Mouse (Mus musculus) hindlimb bud, embryonic 11.5 days (tissue): ENCODE measurements around the gene Exoc1.

ENCODE experiments used
- DNase-seq: peaks from one replicate; pipeline ENCODE4 v3.0.0-alpha.2; 2012; ENCODE audit warnings: low read depth, low spot score; ENCODE audit errors: extremely low spot score

Exoc1 gene

GRCm38 (mm10) chr5:76529040-76529703, at the start of gene Exoc1:
Gene Exoc1 (plus strand): TSS chr5:76529311.
- peak; percentile 80 for DNase-seq

DNA sequence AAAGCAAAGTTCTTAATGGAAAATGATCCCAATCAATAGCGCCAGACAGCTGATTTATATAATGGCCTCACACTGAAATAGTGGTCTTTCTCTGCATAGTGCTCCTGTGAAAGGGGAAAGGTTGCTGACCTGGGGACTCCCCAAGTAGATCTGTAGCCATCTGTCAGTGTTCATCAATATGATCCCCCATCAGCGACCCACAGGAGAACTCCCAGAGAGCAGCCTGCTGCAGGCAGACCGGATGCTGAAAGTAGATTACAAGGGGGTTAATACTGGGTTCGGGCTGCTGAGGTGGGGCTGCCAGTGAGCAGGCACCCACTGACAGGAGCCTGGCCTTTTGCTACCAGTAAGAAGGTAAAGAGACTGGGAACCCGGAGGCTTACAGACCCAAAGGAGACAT, 45.3 kb upstream of the Exoc1 start, which contains the start of gene Gm7271:
Gm7271 (plus strand) TSS at position 230 of the 400 bp plus-strand sequence.
- DNase-seq, result no peak

DNA sequence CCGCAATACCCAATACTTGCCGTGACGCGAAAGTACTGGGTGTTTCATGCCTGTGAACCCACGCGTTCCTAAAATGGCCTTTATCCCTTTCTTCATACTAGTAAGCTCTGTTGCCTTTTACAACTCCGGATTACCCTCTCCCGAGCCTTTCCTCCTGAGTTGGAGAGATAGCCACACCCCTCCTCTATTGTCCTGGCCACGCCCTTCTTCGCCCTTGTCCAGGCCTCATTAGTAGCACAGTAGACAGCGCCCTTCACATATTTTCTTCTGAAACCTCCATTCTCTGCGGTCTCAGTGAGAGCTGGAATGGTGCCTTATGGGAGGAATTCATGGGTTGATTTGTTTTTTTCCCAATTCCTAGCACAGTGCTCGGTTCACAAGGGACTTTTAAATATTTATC, 34.0 kb upstream of the Exoc1 start:
- no peak for DNase-seq

DNA sequence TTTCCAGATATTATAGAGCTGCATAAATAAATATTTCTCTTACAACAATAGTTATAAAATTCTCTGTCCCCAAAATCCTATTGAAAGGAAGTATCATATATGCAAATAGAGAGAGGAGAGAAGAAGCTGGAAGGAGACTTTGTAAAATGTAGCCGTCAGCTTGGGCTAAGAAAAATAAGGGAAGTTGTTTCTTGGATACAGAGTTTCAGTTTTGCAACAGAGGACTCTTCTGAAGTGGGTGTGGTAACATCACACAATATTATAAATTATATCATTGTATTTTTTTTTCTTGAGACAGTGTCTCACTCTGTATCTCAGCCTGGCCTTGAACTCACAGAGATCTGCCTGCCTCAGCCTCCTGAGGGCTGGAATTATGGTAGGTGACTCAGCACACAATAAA, 6.7 kb upstream of the Exoc1 start:
- DNase-seq, result no peak

DNA sequence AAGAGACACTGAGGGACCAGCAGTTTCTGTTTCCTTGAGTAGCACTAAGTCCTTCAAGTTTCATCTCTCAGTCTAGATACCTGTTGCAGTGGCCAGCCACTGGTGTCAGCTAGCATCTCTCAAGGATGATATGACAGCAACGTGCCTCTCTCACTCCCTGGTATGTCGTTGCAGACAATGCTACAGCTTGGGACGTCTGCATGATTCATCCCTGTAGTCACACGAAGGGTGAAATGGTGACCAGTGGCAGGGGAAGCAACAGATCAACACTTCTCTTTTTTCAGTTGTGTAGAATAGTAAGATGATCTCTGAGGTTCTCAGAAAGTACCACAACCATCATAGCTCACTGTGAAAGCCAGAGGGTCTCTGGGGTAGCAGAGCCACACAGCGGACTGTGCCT, 4.5 kb upstream of the Exoc1 start:
- no peak for DNase-seq

DNA sequence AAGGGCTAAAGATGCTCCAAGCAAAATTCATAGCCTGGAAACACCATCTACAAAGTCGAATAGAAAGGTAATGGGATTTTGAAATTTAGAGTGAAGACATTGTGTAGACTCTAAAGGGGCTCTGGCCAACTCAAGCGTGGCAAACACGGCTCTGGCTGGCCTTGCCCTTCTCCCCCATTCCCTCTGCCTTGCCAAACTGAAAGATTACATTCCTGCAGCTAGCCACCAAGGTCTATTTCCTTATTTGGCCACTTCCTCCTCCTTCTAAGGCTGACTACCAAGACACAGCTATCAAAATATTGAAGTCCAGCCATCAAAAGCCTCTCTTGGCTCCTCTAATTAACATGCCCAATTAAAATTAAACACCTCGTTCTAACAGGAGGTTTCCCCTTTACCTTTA, 4.0 kb upstream of the Exoc1 start:
- DNase-seq, result no peak

GRCm38 (mm10) chr5:76525829-76526228, 3.3 kb upstream of the Exoc1 start:
- no peak for DNase-seq

- DNase-seq, result no peak
Observed at GRCm38 (mm10) chr5:76529704-76530066, 574 bp downstream of the Exoc1 start.

- no peak for DNase-seq
Observed at GRCm38 (mm10) chr5:76533186-76533585, 4.1 kb downstream of the Exoc1 start.

DNA sequence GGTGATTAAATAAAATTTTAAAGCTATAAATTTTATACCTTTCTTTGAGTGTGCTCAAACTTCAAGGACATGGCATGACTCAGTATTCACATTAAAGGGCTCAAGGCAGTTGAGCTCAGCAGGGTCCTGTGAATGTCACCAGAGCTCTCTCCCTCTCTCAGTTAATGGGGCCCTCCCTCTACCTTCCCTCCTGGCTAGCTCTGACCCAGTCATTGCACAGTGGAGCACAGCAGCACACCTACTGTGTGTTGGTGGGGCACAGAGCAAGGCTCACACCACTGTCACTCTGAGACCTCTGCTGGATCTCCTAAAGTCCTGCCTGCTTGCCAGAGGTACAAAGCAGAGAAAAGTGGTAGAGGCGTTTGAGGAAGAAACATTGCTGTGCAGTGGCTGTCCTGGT, 7.1 kb downstream of the Exoc1 start:
- no peak for DNase-seq

DNA sequence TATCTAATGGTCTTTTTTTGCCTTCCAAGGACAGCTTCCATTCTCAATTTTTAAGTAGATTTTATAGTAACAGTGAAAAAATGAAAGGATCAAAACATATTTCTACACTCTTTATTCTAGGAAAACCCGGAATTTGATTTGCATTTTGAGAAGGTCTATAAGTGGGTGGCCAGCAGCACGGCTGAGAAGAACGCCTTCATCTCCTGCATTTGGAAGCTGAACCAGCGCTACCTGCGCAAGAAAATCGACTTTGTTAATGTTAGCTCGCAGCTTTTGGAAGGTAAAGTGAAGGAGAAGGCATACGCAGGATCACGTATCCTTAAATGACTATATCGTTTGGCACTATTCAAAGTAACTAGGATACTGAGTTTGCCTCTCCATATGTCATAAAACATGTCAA, 8.5 kb downstream of the Exoc1 start:
- no peak for DNase-seq

DNA sequence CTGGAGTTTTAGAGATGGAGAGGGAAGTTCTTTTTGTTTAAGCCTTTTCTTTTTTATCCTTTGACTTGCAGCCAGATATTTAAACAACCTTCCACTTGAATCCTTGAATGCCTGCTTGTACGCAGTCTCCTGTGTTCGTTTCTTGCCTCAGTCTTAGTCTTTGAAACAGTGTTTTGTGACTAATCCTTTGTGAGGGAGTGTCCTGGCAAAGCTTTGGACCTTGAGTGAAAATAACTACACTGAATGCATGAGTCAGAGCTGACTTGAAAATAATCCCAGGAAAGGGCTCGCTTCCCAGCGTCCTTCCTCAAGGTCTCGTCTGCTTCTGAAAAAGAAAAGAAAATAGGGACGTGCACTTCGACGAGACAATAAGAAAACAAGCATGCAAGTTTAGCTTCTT, 11.1 kb downstream of the Exoc1 start:
- no peak for DNase-seq

DNA sequence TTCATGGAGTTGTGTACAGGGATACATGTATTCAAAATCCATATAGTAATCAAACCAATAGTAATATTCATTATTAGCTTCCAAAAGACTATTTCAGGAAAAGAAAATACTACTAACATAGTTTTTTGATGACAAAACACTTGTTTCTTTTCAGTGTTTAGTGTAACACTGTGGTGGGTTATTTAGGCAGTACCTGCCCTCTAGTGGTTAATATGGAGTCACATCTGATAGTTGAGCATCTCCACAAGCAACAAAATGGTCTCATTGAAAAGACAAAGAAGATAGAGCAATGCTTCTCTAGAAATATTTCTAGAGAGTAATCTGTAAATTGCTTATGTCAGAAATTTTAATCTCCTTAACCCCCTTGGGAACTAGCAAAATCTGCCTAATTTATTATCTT, 11.7 kb downstream of the Exoc1 start:
- DNase-seq, result no peak

GRCm38 (mm10) chr5:76543200-76543599, 14.1 kb downstream of the Exoc1 start:
- DNase-seq, result no peak

- no peak for DNase-seq
Observed at GRCm38 (mm10) chr5:76550426-76550825, 21.3 kb downstream of the Exoc1 start.

GRCm38 (mm10) chr5:76565321-76565720, 36.2 kb downstream of the Exoc1 start:
- no peak for DNase-seq

- DNase-seq, result no peak
Observed at GRCm38 (mm10) chr5:76574251-76574650, 45.1 kb downstream of the Exoc1 start.

GRCm38 (mm10) chr5:76577026-76577425, 47.9 kb downstream of the Exoc1 start:
- DNase-seq, result no peak

GRCm38 (mm10) chr5:76585378-76585777, 56.3 kb downstream of the Exoc1 start:
- no peak for DNase-seq

GRCm38 (mm10) chr5:76588551-76589283, 59.6 kb downstream of the Exoc1 start, which contains the start of gene Cep135:
Gene Cep135 (plus strand): TSS chr5:76588698.
- DNase-seq, result no peak

DNA sequence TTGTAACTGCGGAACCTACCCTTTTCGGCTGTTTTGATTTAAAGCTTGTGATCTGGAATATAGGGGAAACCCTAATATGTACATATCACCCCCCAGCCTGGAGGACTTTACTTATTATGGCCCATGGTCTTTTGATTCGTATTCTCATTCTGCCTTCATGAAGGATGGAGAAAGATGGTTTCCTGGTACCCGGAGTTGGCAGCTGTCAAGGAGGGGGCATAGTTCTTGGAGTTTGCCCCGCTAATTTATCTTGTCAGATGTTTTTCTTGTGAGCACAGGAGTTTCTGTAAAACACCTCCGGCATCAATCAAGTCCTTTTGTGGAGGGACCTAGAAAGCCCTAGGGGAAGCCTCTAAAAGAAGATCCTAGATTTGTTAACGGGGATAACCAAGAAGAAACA, 60.2 kb downstream of the Exoc1 start:
- no peak for DNase-seq

DNA sequence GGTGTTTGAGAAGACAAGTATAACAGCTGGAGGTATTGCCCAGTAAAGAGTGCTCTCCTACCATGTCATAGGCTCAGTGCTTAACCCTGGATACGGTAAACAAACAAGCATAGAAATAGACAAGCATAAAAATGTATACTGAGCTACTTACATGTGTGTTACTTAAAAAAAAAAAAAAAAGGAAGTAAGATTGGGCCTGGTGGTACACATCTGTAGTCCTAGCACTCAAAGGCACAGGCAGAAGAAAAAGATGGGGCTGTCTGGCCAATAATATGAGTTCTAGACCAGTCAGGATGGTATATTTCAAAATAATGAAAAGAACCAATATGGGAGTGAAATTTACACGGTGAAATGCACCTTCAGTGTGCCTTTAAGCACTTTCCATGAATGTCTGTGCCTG, 60.9 kb downstream of the Exoc1 start:
- no peak for DNase-seq

GRCm38 (mm10) chr5:76591885-76592284, 62.8 kb downstream of the Exoc1 start:
- DNase-seq, result no peak
